Mouse (Mus musculus): ENCODE data around the gene Rora.

Gene Rora

GRCm38 (mm10) chr9:69155836-69156595, 502.4 kb downstream of the Rora start:
- no peak for DNase-seq

DNA sequence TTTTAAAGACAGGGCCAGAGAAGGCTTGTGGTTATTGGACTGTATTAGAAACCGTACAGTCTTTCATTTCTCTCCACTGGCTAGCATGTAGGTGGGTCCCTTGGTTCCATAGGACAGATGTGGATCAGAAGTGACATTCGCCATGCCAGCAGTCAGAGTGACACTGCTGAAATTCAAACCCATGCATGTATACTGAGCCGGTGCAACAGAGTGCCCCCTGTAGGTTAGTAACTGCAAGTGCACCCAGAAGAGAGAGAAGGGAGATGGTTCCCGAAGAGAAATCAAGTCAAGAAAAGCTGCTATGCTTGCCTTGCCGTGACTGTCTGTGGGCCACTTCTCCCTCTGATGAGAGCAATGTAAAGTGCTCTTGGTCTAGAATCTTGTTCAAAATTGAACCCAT, 507.2 kb downstream of the Rora start:
- no peak for DNase-seq

- no peak for DNase-seq
Observed at GRCm38 (mm10) chr9:69164653-69165052, 511.1 kb downstream of the Rora start.

- no peak for DNase-seq
Observed at GRCm38 (mm10) chr9:69165096-69165836, 511.7 kb downstream of the Rora start.

DNA sequence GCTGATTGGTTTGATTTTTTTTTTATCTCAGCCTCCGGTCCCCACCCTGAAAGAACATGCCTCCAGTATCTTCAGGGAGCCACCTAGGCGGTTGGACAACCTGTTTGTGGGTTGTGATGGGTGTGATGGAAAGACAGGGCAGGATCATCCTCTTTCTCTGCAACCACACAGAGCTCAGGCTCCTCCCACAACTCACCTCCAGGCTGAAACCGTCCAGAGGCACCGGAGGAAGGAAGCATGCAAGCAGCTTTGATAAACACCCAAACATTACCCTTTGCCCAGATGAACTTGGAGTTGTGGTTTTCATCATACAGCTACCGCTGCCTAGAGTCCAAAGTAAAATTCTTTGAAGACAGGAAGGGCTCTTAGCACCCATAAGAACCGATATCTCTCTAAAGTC, 520.5 kb downstream of the Rora start:
- peak; percentile 43 to 77 for DNase-seq

GRCm38 (mm10) chr9:69174527-69175116, 521.0 kb downstream of the Rora start:
- peak in 1 of 2 experiments; percentile 41 for DNase-seq

- DNase-seq, result no peak
Observed at GRCm38 (mm10) chr9:69176988-69177387, 523.4 kb downstream of the Rora start.

- DNase-seq, result no peak
Observed at GRCm38 (mm10) chr9:69179224-69179623, 525.6 kb downstream of the Rora start.

- DNase-seq, result peak in 1 of 2 experiments; percentile 42
Observed at GRCm38 (mm10) chr9:69180961-69181360, 527.4 kb downstream of the Rora start.

DNA sequence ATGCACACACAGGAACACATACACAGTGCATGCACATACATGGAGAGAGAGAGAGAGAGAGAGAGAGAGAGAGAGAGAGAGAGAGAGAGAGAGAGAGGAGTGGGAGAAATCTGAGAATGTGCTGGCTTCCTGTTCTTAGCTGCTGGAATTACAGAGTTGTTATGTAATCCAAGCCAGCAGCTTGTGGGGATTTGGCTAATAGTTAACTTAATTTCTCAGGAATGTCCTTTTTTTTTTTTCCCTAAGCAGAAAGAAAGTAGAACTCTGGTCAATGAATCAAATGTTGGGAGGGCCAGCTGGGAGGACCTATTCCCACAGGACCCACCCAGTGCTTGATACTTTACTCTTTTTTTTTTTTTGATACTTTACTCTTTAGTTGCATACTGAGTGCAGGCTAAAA, 527.8 kb downstream of the Rora start:
- peak; percentile 55 to 77 for DNase-seq

DNA sequence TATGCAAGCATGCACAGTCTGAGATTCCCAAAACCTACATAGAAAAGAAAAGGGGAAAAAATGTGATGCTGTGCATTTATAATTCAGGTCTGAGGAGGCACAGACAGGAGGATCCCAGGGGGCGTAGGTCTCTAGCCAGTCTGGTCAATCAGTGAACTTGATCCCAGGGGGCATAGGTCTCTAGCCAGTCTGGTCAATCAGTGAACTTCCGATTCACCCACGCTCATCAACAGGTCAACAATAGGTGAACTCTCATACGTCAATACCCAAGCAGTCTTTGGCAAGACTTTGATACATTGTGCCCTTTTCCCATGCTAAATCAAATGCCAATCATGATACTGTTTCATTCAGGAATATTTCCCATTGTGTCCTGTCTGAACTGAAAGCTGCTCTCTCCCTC, 530.3 kb downstream of the Rora start:
- DNase-seq, result peak in 1 of 2 experiments; percentile 60

DNA sequence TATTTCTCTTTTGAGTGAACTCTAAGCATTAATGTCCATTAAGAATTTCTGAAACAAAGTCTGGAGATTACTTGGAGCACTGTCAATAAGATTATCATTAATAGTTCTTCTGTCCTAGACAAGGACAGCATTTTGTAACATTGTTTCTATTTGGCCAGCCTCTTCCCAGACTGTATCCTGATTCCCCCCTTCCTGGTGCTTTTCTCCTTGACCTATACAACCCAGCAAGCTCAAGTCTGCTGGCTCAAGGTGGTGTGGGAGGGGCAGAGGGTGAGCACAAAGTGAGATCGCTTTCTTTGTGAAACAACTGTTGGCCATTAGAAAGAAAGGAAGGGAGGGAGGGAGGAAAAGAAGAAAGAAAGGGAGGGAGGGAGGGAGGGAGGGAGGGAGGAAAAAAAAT, 537.1 kb downstream of the Rora start:
- DNase-seq, result no peak

GRCm38 (mm10) chr9:69192446-69192845, 538.9 kb downstream of the Rora start:
- DNase-seq, result no peak

DNA sequence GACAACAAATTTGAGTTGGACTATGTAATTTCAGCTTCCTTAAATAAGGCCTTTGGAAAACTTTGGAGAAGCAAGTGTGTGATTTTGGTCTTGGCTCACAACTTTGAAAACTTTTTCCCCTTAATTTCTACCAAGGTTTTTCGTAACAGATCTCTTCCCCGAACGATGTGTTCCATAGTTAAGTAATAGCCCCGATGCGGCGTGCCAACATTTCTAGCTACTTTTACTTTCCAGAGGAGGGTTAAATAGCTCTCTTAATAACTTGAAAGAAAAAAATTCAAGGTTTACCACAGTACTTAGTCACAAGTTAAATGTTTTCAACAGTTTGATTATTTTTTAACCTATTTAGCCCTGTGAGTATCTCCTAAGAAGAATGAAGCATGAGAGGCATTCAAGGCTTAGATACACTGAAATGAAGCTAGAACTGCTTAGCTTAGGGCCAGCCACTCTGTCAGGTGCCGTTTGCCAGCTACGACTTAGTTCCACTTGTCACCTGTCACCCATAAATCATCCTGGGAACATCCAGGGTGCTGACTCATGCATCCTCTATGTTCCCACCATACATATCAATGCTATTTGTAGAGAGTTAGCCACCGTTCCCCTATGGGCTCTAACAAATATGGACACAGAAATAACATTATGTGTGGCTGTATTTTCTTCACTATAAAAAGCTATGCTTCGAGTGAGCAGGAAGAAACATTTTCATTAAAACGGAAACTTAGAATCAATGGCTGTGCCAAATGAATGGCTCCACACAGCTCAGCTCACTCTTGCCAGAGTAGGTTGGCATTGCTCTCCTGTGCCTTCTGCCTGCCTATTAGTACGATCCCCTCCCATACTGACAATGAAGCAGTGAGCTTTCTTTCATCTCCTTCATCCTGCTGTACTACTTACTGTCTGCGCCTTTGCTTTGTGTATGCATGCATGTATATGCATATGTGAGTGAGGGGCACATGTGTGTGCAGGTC, 541.3 kb downstream of the Rora start:
- peak in 1 of 2 experiments; percentile 70 for DNase-seq

GRCm38 (mm10) chr9:69213796-69214195, 560.2 kb downstream of the Rora start:
- no peak for DNase-seq

DNA sequence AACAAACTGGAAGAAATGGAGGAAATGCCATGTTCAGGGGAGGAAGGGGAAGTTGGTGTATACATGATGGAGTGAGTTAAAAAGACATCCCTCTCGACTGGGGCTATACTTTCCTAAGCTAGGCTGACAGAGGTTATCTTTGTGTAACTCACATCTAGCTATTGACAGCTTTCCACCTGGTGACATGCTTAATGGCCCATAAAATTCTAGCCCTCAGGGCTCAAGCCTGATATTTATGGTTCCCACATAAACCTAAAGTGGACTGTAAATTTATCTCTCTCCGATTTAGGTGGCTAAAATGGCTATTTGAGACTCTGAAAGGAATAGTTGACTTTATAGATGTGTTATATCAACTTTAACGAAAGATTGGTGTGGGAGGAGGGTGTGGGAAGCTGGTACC, 571.3 kb downstream of the Rora start:
- DNase-seq, result no peak

- peak in 1 of 2 experiments; percentile 42 for DNase-seq
Observed at GRCm38 (mm10) chr9:69226424-69226823, 572.8 kb downstream of the Rora start.

GRCm38 (mm10) chr9:69227806-69228205, 574.2 kb downstream of the Rora start:
- no peak for DNase-seq

- DNase-seq, result no peak
Observed at GRCm38 (mm10) chr9:69229935-69230334, 576.3 kb downstream of the Rora start.

GRCm38 (mm10) chr9:69234526-69234925, 580.9 kb downstream of the Rora start:
- DNase-seq, result no peak

- DNase-seq, result no peak
Observed at GRCm38 (mm10) chr9:69237316-69237715, 583.7 kb downstream of the Rora start.

GRCm38 (mm10) chr9:69242538-69242937, 589.0 kb downstream of the Rora start:
- DNase-seq, result no peak

GRCm38 (mm10) chr9:69243626-69244025, 590.0 kb downstream of the Rora start:
- DNase-seq, result no peak

All from kidney, postnatal 25 days (tissue).